Mouse (Mus musculus) spleen, adult 10 weeks (tissue): ENCODE results near the gene Trim34a. TPM values are rescaled to one million over a fixed set of nuclear protein-coding genes. Genes with fewer than 3 reads are reported as not detected.

Source experiments
- polyA plus RNA-seq: library from polyadenylated mRNA; stranded (reverse); fragments of 350-450 nt; fragmentation: Illumina TruSeq; extraction: RNeasy Lipid Tissue Mini Kit (QIAGEN cat#74804); gene quantifications from one replicate; pipeline ENCODE4 v1.2.3, GENCODE M21; 2015; ENCODE audit warnings: low replicate concordance; ENCODE audit not compliant: insufficient read depth

The Trim34a gene
- polyA plus RNA-seq: 157 TPM

DNA sequence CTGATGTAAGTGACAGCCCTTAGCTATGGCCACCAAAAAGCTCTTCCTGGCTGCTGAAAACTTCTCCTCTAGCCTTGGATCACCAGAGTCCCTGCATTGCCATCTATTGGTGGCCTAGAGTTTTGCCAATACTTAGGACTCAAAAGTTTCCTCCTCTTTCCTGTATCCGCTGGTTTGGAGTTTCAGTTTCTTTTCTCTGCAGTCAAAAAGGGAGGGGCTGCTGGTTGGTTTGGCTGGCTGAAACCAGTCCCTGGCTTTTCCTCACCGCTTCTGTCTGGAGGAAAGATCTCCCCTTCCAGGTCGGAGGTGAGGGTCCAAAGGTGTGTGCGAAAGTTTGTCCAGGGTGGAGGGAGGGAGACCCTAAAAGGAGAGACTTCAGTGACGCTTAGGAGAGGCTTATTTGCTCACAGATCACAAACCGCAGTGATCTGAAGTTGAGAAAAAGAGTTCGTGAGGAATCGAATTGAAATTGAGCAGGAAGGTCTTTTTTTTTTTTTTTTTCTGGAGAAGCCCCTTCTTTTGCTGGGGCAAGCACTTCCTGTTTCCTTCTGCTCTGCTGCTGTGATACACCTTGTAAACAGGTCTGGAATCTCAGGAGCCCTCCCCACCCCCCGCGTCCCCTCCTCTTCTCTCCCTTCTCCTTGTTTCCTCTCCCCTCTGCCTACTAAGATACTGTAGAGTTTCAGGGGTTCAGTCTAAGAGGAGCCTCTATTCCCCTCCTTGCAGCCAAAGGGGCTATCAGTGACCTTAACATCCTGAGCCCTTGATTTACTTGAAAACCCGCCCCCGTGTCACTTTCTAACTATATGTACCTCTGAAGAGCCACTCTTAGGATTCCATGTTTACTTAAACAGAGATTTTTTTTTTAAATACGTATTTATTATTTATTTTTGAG, at the start of gene Trim34a:
Gene Trim34a, plus strand, starts transcription at position 171 of the 895 bp plus-strand sequence.

DNA sequence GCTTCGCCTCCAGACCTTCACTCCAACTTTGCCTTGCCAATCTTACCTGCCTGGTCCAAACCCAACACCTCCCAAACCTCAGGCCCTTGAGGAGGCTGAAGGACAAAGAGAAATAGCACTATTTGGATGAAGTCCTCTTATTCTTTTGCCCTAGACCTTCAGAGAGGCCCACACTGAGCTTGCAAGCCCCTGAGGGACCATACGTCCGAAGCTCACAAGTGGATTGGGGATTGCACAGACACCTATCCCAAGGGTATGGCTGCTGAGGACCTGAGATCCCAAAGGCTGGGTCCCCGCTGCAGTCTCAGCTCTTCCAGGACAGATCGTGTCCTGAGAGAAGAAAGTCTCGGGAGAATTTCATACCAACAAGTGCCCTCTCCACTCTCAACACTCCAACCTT, 48.4 kb upstream of the Trim34a start, which contains the start of gene Olfr649:
Gene Olfr649, minus strand, starts transcription at position 101 of the 400 bp plus-strand sequence.

GRCm38 (mm10) chr7:104218701-104219569, 25.3 kb upstream of the Trim34a start, which contains the start of gene Trim6:
TSS of gene Trim6 (plus strand) at chr7:104218793.

DNA sequence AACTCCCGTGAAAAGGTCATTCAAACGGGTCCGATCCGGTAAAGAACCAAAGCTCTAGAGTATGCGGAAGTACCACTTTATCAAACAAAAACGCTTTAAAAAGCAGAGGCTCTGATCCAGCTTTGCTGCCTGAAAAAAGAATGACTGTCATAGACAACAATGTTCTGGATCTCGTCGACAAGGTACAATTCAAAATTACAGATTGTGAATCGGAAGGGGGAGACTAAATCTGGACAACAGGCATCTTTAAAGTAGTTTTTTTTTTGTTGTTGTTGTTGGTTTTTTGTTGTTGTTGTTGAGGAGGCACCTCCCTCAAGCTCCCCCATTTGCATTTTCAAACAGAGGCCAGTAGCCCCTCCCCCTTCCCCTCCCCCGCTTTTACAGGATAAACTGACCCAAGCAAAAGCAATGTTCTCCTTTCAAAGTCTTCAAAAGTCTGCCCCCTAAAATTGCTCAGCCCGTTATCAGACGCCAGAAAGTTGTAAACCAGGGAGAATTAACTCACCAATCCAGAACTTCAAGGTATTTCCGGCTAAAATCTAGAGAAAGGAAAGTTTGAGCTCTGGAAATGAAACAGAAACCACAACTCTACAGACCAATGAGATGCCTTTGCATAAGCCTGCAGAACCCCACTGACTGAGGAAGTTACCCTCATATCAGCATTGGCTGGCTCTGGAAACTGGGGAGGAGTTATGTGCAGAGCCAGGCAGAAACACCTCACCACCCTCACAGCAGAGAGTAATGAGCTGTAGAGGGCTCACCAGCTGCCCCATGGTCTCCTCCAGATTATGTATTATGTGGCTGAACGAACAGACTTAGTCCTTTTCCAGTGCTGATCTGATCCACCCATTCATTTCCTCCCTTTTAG, 43.6 kb downstream of the Trim34a start, which contains the start of gene Trim5:
Gene Trim5, minus strand, starts transcription at position 519 of the 868 bp plus-strand sequence.

Other genes with a start within 250 kb of the Trim34a start
- gene Olfr638, start 245.7 kb upstream of the Trim34a start, polyA plus RNA-seq: not detected
- gene Olfr639, start 227.2 kb upstream of the Trim34a start, polyA plus RNA-seq: not detected
- not detected for gene Olfr640, start 218.9 kb upstream of the Trim34a start, polyA plus RNA-seq
- not detected for gene Olfr641, start 209.0 kb upstream of the Trim34a start, polyA plus RNA-seq
- not detected for gene Olfr642, start 191.8 kb upstream of the Trim34a start, polyA plus RNA-seq
- not detected for gene 4930516K23Rik, start 183.0 kb upstream of the Trim34a start, polyA plus RNA-seq
- gene Olfr644, start 172.6 kb upstream of the Trim34a start, polyA plus RNA-seq: not detected
- gene Olfr645, start 159.0 kb upstream of the Trim34a start, polyA plus RNA-seq: not detected
- not detected for gene Olfr646, start 139.6 kb upstream of the Trim34a start, polyA plus RNA-seq
- not detected for gene Ubqln5, start 114.6 kb upstream of the Trim34a start, polyA plus RNA-seq
- not detected for gene Olfr643, start 107.1 kb upstream of the Trim34a start, polyA plus RNA-seq
- not detected for gene Ubqln3, start 101.2 kb upstream of the Trim34a start, polyA plus RNA-seq
- gene Ubqlnl, start 93.9 kb upstream of the Trim34a start, polyA plus RNA-seq: not detected
- not detected for gene Olfm5, start 79.6 kb upstream of the Trim34a start, polyA plus RNA-seq
- gene Olfr648, start 61.1 kb upstream of the Trim34a start, polyA plus RNA-seq: 0.15 TPM
- not detected for gene Olfr649, start 48.5 kb upstream of the Trim34a start, polyA plus RNA-seq
- 1.7 TPM for gene Trim6, start 25.7 kb upstream of the Trim34a start, polyA plus RNA-seq
- 69.3 TPM for gene Trim5, start 43.6 kb downstream of the Trim34a start, polyA plus RNA-seq
- gene Trim12a, start 71.0 kb downstream of the Trim34a start, polyA plus RNA-seq: 305 TPM
- gene Trim34b, start 85.0 kb downstream of the Trim34a start, polyA plus RNA-seq: 4.3 TPM
- 101 TPM for gene Trim12c, start 108.9 kb downstream of the Trim34a start, polyA plus RNA-seq
- 84.2 TPM for gene Trim30b, start 125.4 kb downstream of the Trim34a start, polyA plus RNA-seq
- 6.6 TPM for gene Trim30c, start 156.4 kb downstream of the Trim34a start, polyA plus RNA-seq
- 165 TPM for gene Trim30a, start 220.7 kb downstream of the Trim34a start, polyA plus RNA-seq